Mouse (Mus musculus): ENCODE data around the gene Musk. TPM values are rescaled to one million over a fixed set of nuclear protein-coding genes. Genes with fewer than 3 reads are reported as not detected.
A peak's percentile ranks its signal among the peaks of the same experiment; 100 is the strongest.

The Musk gene
- polyA plus RNA-seq, 1 experiment from 2014 or later, result not detected

DNA sequence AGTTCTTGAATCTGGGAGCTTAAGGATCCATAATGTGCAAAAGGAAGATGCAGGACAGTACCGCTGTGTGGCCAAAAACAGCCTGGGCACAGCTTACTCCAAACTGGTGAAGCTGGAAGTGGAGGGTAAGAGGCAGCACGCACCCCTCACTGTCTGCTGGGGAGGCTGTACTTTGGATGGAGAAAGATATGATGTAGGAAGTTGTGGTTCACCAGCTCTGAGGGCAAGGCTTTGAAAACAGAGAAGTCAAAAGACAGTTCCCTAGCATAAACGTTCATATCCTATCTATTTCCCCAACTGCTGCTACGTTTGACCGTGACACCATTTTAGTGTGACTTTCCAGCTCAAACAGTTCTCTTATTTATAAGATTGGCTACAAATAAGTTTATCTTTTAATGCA is 18.1 kb downstream of the Musk start:
- no peak for ATAC-seq (ENCODE audit: low FRiP score)
- Histone ChIP-seq H3K9me3 (ENCODE audit: control insufficient read depth, low read length) (no peaks in the 10 kb centered on the region), H3K27me3 (ENCODE audit: control insufficient read depth, insufficient read depth, low read length) (no peaks in the 10 kb centered on the region), H3K4me2 (no peak overlapping the region), H3K4me3 (ENCODE audit: low read depth, low read length) (no peak overlapping the region), H3K4me1 (ENCODE audit: control insufficient read depth, insufficient read depth, low read length) (no peaks in the 10 kb centered on the region), H3K27ac (ENCODE audit: low read depth, low read length) (no peak overlapping the region), H3K36me3 (ENCODE audit: control insufficient read depth, insufficient read depth, low read length) (no peaks in the 10 kb centered on the region), H3K9ac (ENCODE audit: low read length) (no peak overlapping the region)
- 87% methylated on average over 5 of the region's 5 CpGs for WGBS
- no peak for DNase-seq (ENCODE audit: low spot score, missing footprints)

DNA sequence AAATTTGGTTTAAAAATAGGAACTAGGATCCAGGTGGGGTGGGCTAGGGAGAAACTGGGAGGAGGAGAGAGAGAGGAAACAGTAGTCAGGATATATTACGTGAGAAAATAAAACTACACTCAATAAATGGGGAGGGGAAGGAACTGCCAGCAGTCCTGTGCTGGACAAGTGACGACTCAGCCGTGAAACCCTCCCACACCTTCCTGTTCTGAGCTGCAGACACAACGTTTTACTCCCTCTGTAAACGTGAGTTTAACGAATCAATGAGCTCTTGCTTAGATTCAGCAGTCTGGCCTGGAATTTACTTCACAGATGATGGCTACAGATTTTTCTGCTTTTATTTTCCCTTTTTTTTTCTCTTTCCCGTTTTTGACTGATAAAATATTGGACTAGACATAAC is 18.8 kb downstream of the Musk start:
- Histone ChIP-seq H3K27me3 (ENCODE audit: control insufficient read depth, insufficient read depth, low read length) (no peaks in the 10 kb centered on the region), H3K9ac (ENCODE audit: low read length) (no peak overlapping the region), H3K36me3 (ENCODE audit: control insufficient read depth, insufficient read depth, low read length) (no peaks in the 10 kb centered on the region), H3K4me1 (ENCODE audit: control insufficient read depth, insufficient read depth, low read length) (no peaks in the 10 kb centered on the region), H3K4me3 (ENCODE audit: low read depth, low read length) (no peak overlapping the region), H3K4me2 (no peak overlapping the region), H3K9me3 (ENCODE audit: control insufficient read depth, low read length) (no peaks in the 10 kb centered on the region), H3K27ac (ENCODE audit: low read depth, low read length) (no peak overlapping the region)
- DNase-seq (ENCODE audit: low spot score, missing footprints) (no peak), ATAC-seq (ENCODE audit: low FRiP score) (no peak)
- WGBS, result 57% methylated on average over 7 of the region's 7 CpGs

DNA sequence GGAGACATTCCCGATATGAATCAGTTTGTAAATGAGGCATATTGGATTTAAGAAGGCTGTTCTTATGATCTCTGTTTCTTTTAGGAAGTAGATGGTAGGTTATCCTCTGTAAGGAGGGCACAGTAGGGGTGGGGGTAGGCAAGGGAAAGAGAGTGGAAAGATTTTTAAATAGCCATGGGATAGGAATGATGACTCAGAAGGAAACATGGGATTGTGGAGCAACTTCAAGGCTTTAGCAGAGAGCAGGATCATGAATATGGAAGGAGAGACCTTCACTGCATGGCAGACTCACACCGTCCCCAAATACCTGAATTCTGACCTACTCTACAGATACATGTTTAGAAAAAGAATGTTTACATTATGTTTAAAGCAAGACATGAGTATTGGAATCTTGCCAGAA is 21.7 kb downstream of the Musk start:
- no peak for ATAC-seq (ENCODE audit: low FRiP score)
- Histone ChIP-seq H3K4me1 (ENCODE audit: control insufficient read depth, insufficient read depth, low read length) (no peaks in the 10 kb centered on the region), H3K9ac (ENCODE audit: low read length) (no peak overlapping the region), H3K4me2 (no peak overlapping the region), H3K9me3 (ENCODE audit: control insufficient read depth, low read length) (no peaks in the 10 kb centered on the region), H3K4me3 (ENCODE audit: low read depth, low read length) (no peak overlapping the region), H3K36me3 (ENCODE audit: control insufficient read depth, insufficient read depth, low read length) (no peaks in the 10 kb centered on the region), H3K27me3 (ENCODE audit: control insufficient read depth, insufficient read depth, low read length) (no peaks in the 10 kb centered on the region), H3K27ac (ENCODE audit: low read depth, low read length) (no peak overlapping the region)
- no peak for DNase-seq (ENCODE audit: low spot score, missing footprints)
- 72% methylated on average over 2 of the region's 2 CpGs for WGBS

DNA sequence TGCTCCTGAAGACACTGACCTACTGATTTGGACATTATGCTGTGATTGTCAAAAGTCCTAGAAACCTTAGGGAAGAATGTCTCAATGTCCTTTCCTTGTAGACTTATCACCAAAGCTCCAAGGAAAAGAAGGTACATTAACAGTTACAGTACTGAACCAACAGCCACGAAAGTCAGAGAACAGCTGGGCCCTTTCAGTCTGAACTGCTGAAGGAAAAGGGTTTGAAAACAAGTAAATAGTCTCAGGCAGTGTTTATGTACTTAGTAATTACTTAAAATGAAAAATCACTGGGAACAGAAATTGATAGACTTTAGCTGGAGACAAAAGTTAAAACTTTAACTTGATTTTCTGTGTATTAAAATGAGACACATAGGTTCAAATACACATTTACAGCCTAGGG is 27.6 kb downstream of the Musk start:
- no peak overlapping the region for H3K27ac ChIP-seq (ENCODE audit: low read depth, low read length)
- DNase-seq (ENCODE audit: low spot score, missing footprints), result no peak
- no peak for ATAC-seq (ENCODE audit: low FRiP score)
- no peaks in the 10 kb centered on the region for H3K9me3 ChIP-seq (ENCODE audit: control insufficient read depth, low read length)
- 78% methylated on average over 1 of the region's 1 CpGs for WGBS
- H3K4me1 ChIP-seq (ENCODE audit: control insufficient read depth, insufficient read depth, low read length), result no peaks in the 10 kb centered on the region
- no peak overlapping the region for H3K9ac ChIP-seq (ENCODE audit: low read length)
- H3K4me3 ChIP-seq (ENCODE audit: low read depth, low read length), result no peak overlapping the region
- no peak overlapping the region for H3K4me2 ChIP-seq
- H3K27me3 ChIP-seq (ENCODE audit: control insufficient read depth, insufficient read depth, low read length), result no peaks in the 10 kb centered on the region
- no peaks in the 10 kb centered on the region for H3K36me3 ChIP-seq (ENCODE audit: control insufficient read depth, insufficient read depth, low read length)

DNA sequence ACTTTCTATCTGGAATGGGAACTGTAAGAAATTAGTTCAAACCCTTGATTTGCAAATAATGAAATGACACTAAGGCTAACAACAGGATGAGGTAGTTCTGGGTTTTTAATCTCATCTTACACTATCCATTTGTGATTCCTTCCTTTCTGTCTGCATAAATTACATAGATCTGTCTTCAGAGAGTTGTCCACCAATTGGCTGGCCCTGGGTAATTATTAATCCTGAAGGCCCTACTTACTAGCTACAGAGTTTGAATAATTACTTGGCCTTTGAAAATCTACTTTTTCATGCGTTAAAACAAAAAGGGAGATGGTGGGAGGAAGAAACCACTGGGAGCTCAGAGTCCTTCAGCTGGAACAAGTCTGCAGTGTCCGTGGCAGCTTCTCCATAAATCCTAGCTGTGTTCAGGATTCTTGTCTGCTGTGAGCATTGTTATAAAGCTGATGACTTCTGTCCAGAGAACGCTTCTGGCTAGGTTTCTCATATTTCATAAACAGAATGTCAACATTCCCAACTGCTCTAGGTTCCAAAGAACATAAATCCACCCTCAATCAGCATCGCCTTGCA is 29.3 kb downstream of the Musk start:
- no peak overlapping the region for H3K4me3 ChIP-seq (ENCODE audit: low read depth, low read length)
- no peak for ATAC-seq (ENCODE audit: low FRiP score)
- H3K27me3 ChIP-seq (ENCODE audit: control insufficient read depth, insufficient read depth, low read length), result no peaks in the 10 kb centered on the region
- no peaks in the 10 kb centered on the region for H3K9me3 ChIP-seq (ENCODE audit: control insufficient read depth, low read length)
- H3K9ac ChIP-seq (ENCODE audit: low read length), result no peak overlapping the region
- no peak for DNase-seq (ENCODE audit: low spot score, missing footprints)
- no peak overlapping the region for H3K4me2 ChIP-seq
- WGBS, result 69% methylated on average over 4 of the region's 4 CpGs
- H3K4me1 ChIP-seq (ENCODE audit: control insufficient read depth, insufficient read depth, low read length), result no peaks in the 10 kb centered on the region
- no peaks in the 10 kb centered on the region for H3K36me3 ChIP-seq (ENCODE audit: control insufficient read depth, insufficient read depth, low read length)
- H3K27ac ChIP-seq (ENCODE audit: low read depth, low read length), result no peak overlapping the region

DNA sequence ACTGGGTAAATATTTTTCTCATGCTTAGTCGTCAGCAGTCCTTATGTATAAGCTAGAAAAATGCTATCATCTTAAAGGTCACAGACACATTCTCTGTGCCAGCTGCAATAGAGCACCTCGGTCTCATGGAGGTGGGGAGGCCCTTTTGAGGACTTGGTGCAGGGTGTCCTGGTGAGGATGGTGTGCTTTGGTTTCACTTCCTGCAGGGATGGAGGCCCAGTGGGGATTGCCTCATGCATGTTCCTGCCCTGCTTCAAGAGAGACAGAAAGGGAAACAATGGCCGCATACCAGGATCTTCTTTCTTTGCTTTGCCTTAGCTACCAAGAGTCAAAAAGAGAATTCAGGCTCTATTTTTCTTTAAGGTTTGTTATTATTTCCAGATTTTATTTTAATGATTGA is 31.8 kb downstream of the Musk start:
- Histone ChIP-seq H3K4me3 (ENCODE audit: low read depth, low read length) (no peak overlapping the region), H3K9me3 (ENCODE audit: control insufficient read depth, low read length) (no peaks in the 10 kb centered on the region), H3K27ac (ENCODE audit: low read depth, low read length) (no peak overlapping the region), H3K27me3 (ENCODE audit: control insufficient read depth, insufficient read depth, low read length) (no peaks in the 10 kb centered on the region), H3K4me2 (no peak overlapping the region), H3K9ac (ENCODE audit: low read length) (no peak overlapping the region), H3K36me3 (ENCODE audit: control insufficient read depth, insufficient read depth, low read length) (no peaks in the 10 kb centered on the region), H3K4me1 (ENCODE audit: control insufficient read depth, insufficient read depth, low read length) (no peaks in the 10 kb centered on the region)
- DNase-seq (ENCODE audit: low spot score, missing footprints) (no peak), ATAC-seq (ENCODE audit: low FRiP score) (no peak)
- WGBS, result 86% methylated on average over 3 of the region's 3 CpGs

DNA sequence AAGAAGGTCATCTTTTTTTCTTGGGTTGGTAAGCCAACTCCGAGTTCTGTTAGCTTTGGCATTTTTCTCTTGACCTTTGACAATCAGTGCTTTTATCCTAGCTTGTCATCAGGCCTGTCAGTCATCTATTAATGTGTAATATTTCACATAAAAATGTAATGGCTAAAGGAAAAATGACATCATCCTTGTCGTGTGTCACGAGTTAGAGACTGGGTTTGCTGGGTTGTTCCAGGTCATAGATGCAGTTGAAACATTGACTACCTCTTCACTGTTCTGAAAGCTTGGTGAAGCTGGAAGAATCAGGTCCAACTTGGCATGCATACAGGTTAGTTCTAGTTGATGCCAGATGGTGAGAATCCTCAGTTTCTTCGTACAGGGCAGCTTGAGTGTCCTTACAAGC is 34.5 kb downstream of the Musk start:
- H3K4me1 ChIP-seq (ENCODE audit: control insufficient read depth, insufficient read depth, low read length), result no peaks in the 10 kb centered on the region
- H3K36me3 ChIP-seq (ENCODE audit: control insufficient read depth, insufficient read depth, low read length), result no peaks in the 10 kb centered on the region
- H3K9ac ChIP-seq (ENCODE audit: low read length), result no peak overlapping the region
- no peak for DNase-seq (ENCODE audit: low spot score, missing footprints)
- no peaks in the 10 kb centered on the region for H3K9me3 ChIP-seq (ENCODE audit: control insufficient read depth, low read length)
- H3K27ac ChIP-seq (ENCODE audit: low read depth, low read length), result no peak overlapping the region
- WGBS, result 82% methylated on average over 4 of the region's 4 CpGs
- H3K4me2 ChIP-seq, result no peak overlapping the region
- no peak for ATAC-seq (ENCODE audit: low FRiP score)
- H3K4me3 ChIP-seq (ENCODE audit: low read depth, low read length), result no peak overlapping the region
- no peaks in the 10 kb centered on the region for H3K27me3 ChIP-seq (ENCODE audit: control insufficient read depth, insufficient read depth, low read length)

DNA sequence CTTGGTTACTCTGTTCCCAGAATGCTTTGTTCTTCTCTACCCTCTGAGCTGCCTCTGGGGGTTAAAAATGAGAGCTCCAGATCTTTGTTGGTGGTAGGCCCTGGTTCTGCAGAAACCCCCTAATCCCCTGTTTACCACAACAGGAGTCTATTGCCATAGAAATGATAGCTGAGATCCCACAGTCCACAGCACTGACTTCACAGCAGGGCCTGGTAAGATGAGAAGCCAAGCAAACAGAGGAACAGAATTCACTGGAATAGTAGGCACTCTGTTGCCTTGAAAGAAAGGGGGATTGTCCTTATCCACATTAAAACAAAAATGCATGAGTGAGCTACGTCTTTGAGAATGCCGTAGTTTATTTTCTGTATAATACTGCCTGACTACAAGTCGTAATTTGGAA is 41.0 kb downstream of the Musk start:
- Histone ChIP-seq H3K9ac (ENCODE audit: low read length) (no peak overlapping the region), H3K4me2 (no peak overlapping the region), H3K9me3 (ENCODE audit: control insufficient read depth, low read length) (no peaks in the 10 kb centered on the region), H3K36me3 (ENCODE audit: control insufficient read depth, insufficient read depth, low read length) (no peaks in the 10 kb centered on the region), H3K4me3 (ENCODE audit: low read depth, low read length) (no peak overlapping the region), H3K4me1 (ENCODE audit: control insufficient read depth, insufficient read depth, low read length) (no peaks in the 10 kb centered on the region), H3K27me3 (ENCODE audit: control insufficient read depth, insufficient read depth, low read length) (no peaks in the 10 kb centered on the region), H3K27ac (ENCODE audit: low read depth, low read length) (no peak overlapping the region)
- peak; percentile 42; the same call in 1 of the 2 replicates for ATAC-seq (ENCODE audit: low FRiP score)
- peak; percentile 86 for DNase-seq (ENCODE audit: low spot score, missing footprints)
- WGBS, result 33% methylated on average over 3 of the region's 3 CpGs

DNA sequence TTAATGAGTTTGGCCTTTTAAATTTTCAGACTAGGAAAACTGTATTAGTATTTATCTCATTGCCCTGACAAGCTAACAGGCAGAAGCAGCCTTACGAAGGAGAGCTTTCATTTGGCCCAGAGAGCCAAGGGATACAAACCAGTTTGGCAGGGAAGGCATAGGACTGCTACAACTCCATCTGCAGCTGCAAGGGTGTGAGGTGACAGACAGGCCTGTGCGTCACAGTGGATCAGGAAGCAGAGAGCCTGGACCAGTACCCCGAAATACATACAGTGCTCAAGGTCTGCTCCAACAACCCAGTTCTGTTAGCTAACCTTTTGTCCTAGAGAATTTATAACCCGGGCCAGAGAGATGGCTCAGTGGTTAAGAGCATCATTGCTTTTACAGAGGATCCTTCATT is 42.5 kb downstream of the Musk start:
- Histone ChIP-seq H3K9ac (ENCODE audit: low read length) (no peak overlapping the region), H3K9me3 (ENCODE audit: control insufficient read depth, low read length) (no peaks in the 10 kb centered on the region), H3K27me3 (ENCODE audit: control insufficient read depth, insufficient read depth, low read length) (no peaks in the 10 kb centered on the region), H3K4me2 (no peak overlapping the region), H3K4me1 (ENCODE audit: control insufficient read depth, insufficient read depth, low read length) (no peaks in the 10 kb centered on the region), H3K4me3 (ENCODE audit: low read depth, low read length) (no peak overlapping the region), H3K27ac (ENCODE audit: low read depth, low read length) (no peak overlapping the region), H3K36me3 (ENCODE audit: control insufficient read depth, insufficient read depth, low read length) (no peaks in the 10 kb centered on the region)
- DNase-seq (ENCODE audit: low spot score, missing footprints) (no peak), ATAC-seq (ENCODE audit: low FRiP score) (no peak)
- WGBS, result 95% methylated on average over 4 of the region's 4 CpGs

DNA sequence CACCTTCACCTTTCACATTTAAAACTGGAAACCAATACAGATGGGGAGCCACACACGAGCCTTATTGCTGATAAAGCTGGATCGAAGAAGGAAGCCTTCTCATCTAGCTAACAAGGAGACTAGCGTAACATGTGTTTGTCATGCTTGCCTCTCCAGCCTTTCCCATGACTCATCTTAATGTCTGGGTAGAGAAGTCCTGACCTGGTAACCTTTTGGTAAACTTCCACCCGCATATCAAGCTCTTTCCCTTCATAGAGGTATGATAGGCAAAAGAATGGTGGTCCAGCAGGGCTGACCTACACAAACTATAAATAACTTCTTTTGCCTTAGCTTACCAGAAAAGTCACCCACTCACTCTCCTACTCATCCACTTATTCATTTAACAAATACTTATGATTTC is 44.3 kb downstream of the Musk start:
- Histone ChIP-seq H3K27me3 (ENCODE audit: control insufficient read depth, insufficient read depth, low read length) (no peaks in the 10 kb centered on the region), H3K27ac (ENCODE audit: low read depth, low read length) (no peak overlapping the region), H3K4me3 (ENCODE audit: low read depth, low read length) (no peak overlapping the region), H3K9ac (ENCODE audit: low read length) (no peak overlapping the region), H3K9me3 (ENCODE audit: control insufficient read depth, low read length) (no peaks in the 10 kb centered on the region), H3K4me1 (ENCODE audit: control insufficient read depth, insufficient read depth, low read length) (no peaks in the 10 kb centered on the region), H3K4me2 (no peak overlapping the region), H3K36me3 (ENCODE audit: control insufficient read depth, insufficient read depth, low read length) (no peaks in the 10 kb centered on the region)
- DNase-seq (ENCODE audit: low spot score, missing footprints) (no peak), ATAC-seq (ENCODE audit: low FRiP score) (no peak)
- WGBS, result 89% methylated on average over 4 of the region's 4 CpGs
